ENCODE assay signal across 9 mouse cellular contexts in the genomic region with DNA sequence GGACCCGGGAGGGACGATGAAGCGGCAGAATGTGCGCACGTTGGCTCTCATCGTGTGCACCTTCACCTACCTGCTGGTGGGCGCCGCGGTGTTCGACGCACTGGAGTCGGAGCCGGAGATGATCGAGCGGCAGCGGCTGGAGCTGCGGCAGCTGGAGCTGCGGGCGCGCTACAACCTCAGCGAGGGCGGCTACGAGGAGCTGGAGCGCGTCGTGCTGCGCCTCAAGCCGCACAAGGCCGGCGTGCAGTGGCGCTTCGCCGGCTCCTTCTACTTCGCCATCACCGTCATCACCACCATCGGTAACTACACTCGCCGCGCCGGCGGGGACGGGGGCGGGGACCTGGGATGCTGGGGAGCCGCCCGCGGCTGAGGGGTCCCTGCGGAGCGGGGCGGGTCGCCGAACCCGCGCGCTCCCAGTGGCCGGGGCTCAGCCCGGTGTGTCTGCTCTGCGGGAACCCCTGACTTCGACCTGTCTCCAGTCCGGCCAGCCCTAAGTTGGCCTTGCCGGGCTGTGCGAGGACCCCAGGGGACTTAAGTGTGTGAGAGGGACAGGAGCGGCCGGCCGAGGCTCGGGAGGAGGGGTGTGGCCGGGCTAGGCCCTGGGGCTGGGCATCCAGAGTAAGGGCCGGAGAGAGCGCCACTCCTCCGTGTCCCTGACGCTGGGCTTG. TPM values are rescaled to one million over a fixed set of nuclear protein-coding genes. Genes with fewer than 3 reads are reported as not detected.
DNase-seq lines count a peak whose midpoint lies in the region; ATAC-seq and TF ChIP-seq lines count a peak whose summit lies in the region.
"Had no signal": no experiment of that assay in that cellular context is flagged by ENCODE, and none has a peak within 500 bp of the region (broad histone marks: within the 10 kb centered on the region; RNA-seq: fewer than 3 reads in every experiment).

No protein-coding gene starts in this region.

- H3K36me3 ChIP-seq in heart, embryonic 10.5 days = no peaks in the 10 kb centered on the region
- no peaks in the 10 kb centered on the region for H3K36me3 ChIP-seq in embryonic facial prominence, embryonic 14.5 days (ENCODE audit: control insufficient read depth, insufficient read depth, low read length)
- no peaks in the 10 kb centered on the region for H3K36me3 ChIP-seq in hindbrain, postnatal 0 days (ENCODE audit: insufficient read depth, low read length)
- H3K36me3 ChIP-seq in lung, embryonic 14.5 days (ENCODE audit: insufficient read depth) = no peaks in the 10 kb centered on the region

- peaks cover 70% of the 10 kb centered on the region for H3K4me1 ChIP-seq in heart, embryonic 10.5 days
- H3K4me1 ChIP-seq in embryonic facial prominence, embryonic 14.5 days (ENCODE audit: control insufficient read depth, insufficient read depth, low read length) = peaks cover 9% of the 10 kb centered on the region
- peaks cover 35% of the 10 kb centered on the region for H3K4me1 ChIP-seq in hindbrain, postnatal 0 days (ENCODE audit: insufficient read depth, low read length)
- peaks cover 9% of the 10 kb centered on the region; the same call in 1 of the 2 replicates for H3K4me1 ChIP-seq in lung, embryonic 14.5 days (ENCODE audit: insufficient read depth)

- TF ChIP-seq CTCF in hindbrain, postnatal 0 days (IDR thresholded peaks at IDR 0.05; ENCODE audit: low read depth) = no peak
- no peak for TF ChIP-seq CTCF in lung, embryonic 14.5 days (IDR thresholded peaks at IDR 0.05; ENCODE audit: low read depth)

- peak overlapping the region; percentile 50 for H3K9ac ChIP-seq in embryonic facial prominence, embryonic 14.5 days (ENCODE audit: low read depth, low read length)
- peak overlapping the region; percentile 76 for H3K9ac ChIP-seq in hindbrain, postnatal 0 days (replicated peaks; ENCODE audit: low read length)
- peak overlapping the region; percentile 50 for H3K9ac ChIP-seq in lung, embryonic 14.5 days

- H3K4me3 ChIP-seq in heart, embryonic 10.5 days = peak overlapping the region; percentile 66
- peak overlapping the region; percentile 41 for H3K4me3 ChIP-seq in embryonic facial prominence, embryonic 14.5 days (ENCODE audit: low read depth, low read length)
- peak overlapping the region; percentile 62 for H3K4me3 ChIP-seq in hindbrain, postnatal 0 days (ENCODE audit: low read length)
- H3K4me3 ChIP-seq in lung, embryonic 14.5 days (ENCODE audit: low read depth, low read length) = peak overlapping the region; percentile 58

- intact Hi-C loops in heart, postnatal 36 days (cut with DNase I) = loop anchor here (1.0 to 5.0 kb wide), 3 partner anchors 26 to 71 kb away; no protein-coding TSS in a partner anchor

- under 1% methylated on average over 70 of the region's 70 CpGs for WGBS in heart, embryonic 10.5 days
- WGBS in embryonic facial prominence, embryonic 14.5 days = 0% methylated on average over 26 of the region's 70 CpGs
- 2% methylated on average over 56 of the region's 70 CpGs for WGBS in hindbrain, postnatal 0 days
- under 1% methylated on average over 67 of the region's 70 CpGs for WGBS in lung, embryonic 14.5 days

- no peaks in the 10 kb centered on the region for H3K9me3 ChIP-seq in heart, embryonic 10.5 days
- H3K9me3 ChIP-seq in embryonic facial prominence, embryonic 14.5 days (ENCODE audit: control insufficient read depth, low read length) = no peaks in the 10 kb centered on the region
- H3K9me3 ChIP-seq in hindbrain, postnatal 0 days (ENCODE audit: low read length) = no peaks in the 10 kb centered on the region
- no peaks in the 10 kb centered on the region for H3K9me3 ChIP-seq in lung, embryonic 14.5 days (ENCODE audit: low read depth, low read length)

- peak; percentile 64 for ATAC-seq in embryonic facial prominence, embryonic 14.5 days (ENCODE audit: low read depth)
- ATAC-seq in hindbrain, postnatal 0 days = peak; percentile 39
- ATAC-seq in lung, embryonic 14.5 days (ENCODE audit: insufficient read depth) = peak; percentile 32

- peak overlapping the region; percentile 95 for H3K4me2 ChIP-seq in embryonic facial prominence, embryonic 14.5 days (ENCODE audit: low read depth, low read length)
- peak overlapping the region; percentile 82 for H3K4me2 ChIP-seq in hindbrain, postnatal 0 days (ENCODE audit: low read depth, low read length)
- peak overlapping the region; percentile 82 for H3K4me2 ChIP-seq in lung, embryonic 14.5 days

- H3K27me3 ChIP-seq in heart, embryonic 10.5 days (ENCODE audit: insufficient read depth, poor library complexity, severe bottlenecking) = peaks cover 51% of the 10 kb centered on the region
- peaks cover 43% of the 10 kb centered on the region for H3K27me3 ChIP-seq in embryonic facial prominence, embryonic 14.5 days (replicated peaks; ENCODE audit: control insufficient read depth, insufficient read depth, low read length)
- no peaks in the 10 kb centered on the region for H3K27me3 ChIP-seq in hindbrain, postnatal 0 days (ENCODE audit: insufficient read depth, low read length)
- peaks cover 20% of the 10 kb centered on the region for H3K27me3 ChIP-seq in lung, embryonic 14.5 days (ENCODE audit: insufficient read depth, low read length)

- no peak for DNase-seq in heart, embryonic 10.5 days (ENCODE audit: low spot score)
- no peak for DNase-seq in heart, postnatal 36 days
- peak; percentile 83 for DNase-seq in ZHBTc4 (ENCODE audit: low read depth, low spot score)
- peak; percentile 61 for DNase-seq in embryonic facial prominence, embryonic 14.5 days (ENCODE audit: low spot score)
- peak; percentile 72 for DNase-seq in hindbrain, postnatal 0 days (ENCODE audit: low spot score)
- DNase-seq in lung, embryonic 14.5 days = peak; percentile 67
- DNase-seq in right cerebral cortex, postnatal 25 days = peak; percentile 66
- DNase-seq in B cell, adult 2 months = no peak

- H3K27ac ChIP-seq in heart, embryonic 10.5 days = peak overlapping the region; percentile 80
- no peak overlapping the region for H3K27ac ChIP-seq in embryonic facial prominence, embryonic 14.5 days (replicated peaks; ENCODE audit: low read depth, low read length)
- H3K27ac ChIP-seq in hindbrain, postnatal 0 days = peak overlapping the region; percentile 81
- peak overlapping the region; percentile 58 for H3K27ac ChIP-seq in lung, embryonic 14.5 days (ENCODE audit: low read depth)

RNA-seq across cellular contexts. Expression of gene Kcnk3, which starts 0.5 kb away (rescaled TPM):
- polyA plus RNA-seq in heart, embryonic 10.5 days (2016; fragmentation: Nextera tagmentation; extraction: Ambion mirVana) = 17.0 and 34.2 TPM in 2 replicates
- total RNA-seq in heart, postnatal 36 days (2021) = 100 to 1,000 TPM; 234 to 245 TPM
- 2.0 and 2.9 TPM in 2 replicates for polyA plus RNA-seq in embryonic facial prominence, embryonic 14.5 days (2014; fragmentation: Nextera tagmentation; extraction: Ambion mirVana)
- total RNA-seq in hindbrain, postnatal 0 days (2014; rRNA removed) = 23.2 and 30.3 TPM in 2 replicates
- polyA plus RNA-seq in hindbrain, postnatal 0 days (2015; fragmentation: Nextera tagmentation; extraction: Ambion mirVana) = 11.5 and 12.7 TPM in 2 replicates
- polyA plus RNA-seq in lung, embryonic 14.5 days (2014; fragmentation: Nextera tagmentation; extraction: Ambion mirVana) = 29.9 and 30.3 TPM in 2 replicates

RNA-seq across cellular contexts. Expression of gene Cib4, which starts 42.8 kb away (rescaled TPM):
- not detected in 2 replicates for polyA plus RNA-seq in heart, embryonic 10.5 days (2016; fragmentation: Nextera tagmentation; extraction: Ambion mirVana)
- total RNA-seq in heart, postnatal 36 days (2021) = not detected
- polyA plus RNA-seq in embryonic facial prominence, embryonic 14.5 days (2014; fragmentation: Nextera tagmentation; extraction: Ambion mirVana) = not detected in 2 replicates
- total RNA-seq in hindbrain, postnatal 0 days (2014; rRNA removed) = not detected in 2 replicates
- polyA plus RNA-seq in hindbrain, postnatal 0 days (2015; fragmentation: Nextera tagmentation; extraction: Ambion mirVana) = not detected in 2 replicates
- 0.26 TPM in 1 of 2 replicates, not detected in the other for polyA plus RNA-seq in lung, embryonic 14.5 days (2014; fragmentation: Nextera tagmentation; extraction: Ambion mirVana)
- total RNA-seq: left cerebral cortex, adult 18-20 months had no signal

RNA-seq across cellular contexts. Expression of gene Slc35f6, which starts 59.3 kb away (rescaled TPM):
- 25.5 and 28.4 TPM in 2 replicates for polyA plus RNA-seq in heart, embryonic 10.5 days (2016; fragmentation: Nextera tagmentation; extraction: Ambion mirVana)
- total RNA-seq in heart, postnatal 36 days (2021) = 10 to 100 TPM; 50.0 to 53.3 TPM
- polyA plus RNA-seq in embryonic facial prominence, embryonic 14.5 days (2014; fragmentation: Nextera tagmentation; extraction: Ambion mirVana) = 26.5 and 33.1 TPM in 2 replicates
- 70.6 and 95.8 TPM in 2 replicates for total RNA-seq in hindbrain, postnatal 0 days (2014; rRNA removed)
- 29.6 and 31.3 TPM in 2 replicates for polyA plus RNA-seq in hindbrain, postnatal 0 days (2015; fragmentation: Nextera tagmentation; extraction: Ambion mirVana)
- polyA plus RNA-seq in lung, embryonic 14.5 days (2014; fragmentation: Nextera tagmentation; extraction: Ambion mirVana) = 27.6 and 29.5 TPM in 2 replicates

Comparison
In these comparisons a context has a peak if more than half of its experiments do, and no peak if none do; other contexts are left out.
1. DNase-seq: peak in ZHBTc4 (single experiment), embryonic facial prominence, embryonic 14.5 days (single experiment), hindbrain, postnatal 0 days (single experiment), lung, embryonic 14.5 days (single experiment) and right cerebral cortex, postnatal 25 days (single experiment); none in heart, embryonic 10.5 days (single experiment), heart, postnatal 36 days (0 of 2) and B cell, adult 2 months (0 of 2).
2. Peak in every context shown above with its lines, with median percentiles within 50 percentile points of each other: H3K4me3 ChIP-seq, ATAC-seq, H3K4me2 ChIP-seq and H3K9ac ChIP-seq.